Mouse (Mus musculus) C2C12 (cell line): ENCODE data around the gene Bard1. TPM values are rescaled to one million over a fixed set of nuclear protein-coding genes. Genes with fewer than 3 reads are reported as not detected.
A peak's percentile ranks its signal among the peaks of the same experiment; 100 is the strongest.

Source experiments
- H3K27me3 ChIP-seq: one replicate; pipeline ENCODE4 v1.6.1; 2011; ENCODE audit not compliant: control insufficient read depth, insufficient read depth, insufficient read length
- H3K36me3 ChIP-seq: one replicate; pipeline ENCODE4 v1.6.1; 2011; ENCODE audit not compliant: control insufficient read depth, insufficient read depth
- H3K4me3 ChIP-seq: one replicate; pipeline ENCODE4 v1.5.1; 2011; ENCODE audit warnings: mild to moderate bottlenecking, control low read depth; ENCODE audit not compliant: poor library complexity, insufficient read depth, severe bottlenecking
- H3K79me2 ChIP-seq: one replicate; pipeline ENCODE4 v1.6.1; 2011; ENCODE audit not compliant: control insufficient read depth, insufficient read depth
- H3K79me3 ChIP-seq: one replicate; pipeline ENCODE4 v1.6.1; 2011; ENCODE audit warnings: low read depth, control low read depth
- H3ac ChIP-seq: one replicate; pipeline ENCODE3; 2011; ENCODE audit warnings: low read depth; ENCODE audit not compliant: control insufficient read depth, insufficient read length
- CEBPB ChIP-seq: IDR thresholded peaks from one replicate; pipeline ENCODE4 v1.6.1; 2011; ENCODE audit warnings: low read depth, mild to moderate bottlenecking, control low read depth, moderate library complexity
- CTCF ChIP-seq: IDR thresholded peaks from one replicate; pipeline ENCODE4 v1.5.1; 2011; ENCODE audit not compliant: control insufficient read depth, insufficient read depth, insufficient read length
- FOSL1 ChIP-seq: IDR thresholded peaks from one replicate; pipeline ENCODE4 v1.8.0; 2011; ENCODE audit warnings: mild to moderate bottlenecking, low read length; ENCODE audit not compliant: poor library complexity, insufficient read depth, severe bottlenecking
- MAX ChIP-seq: IDR thresholded peaks from one replicate; pipeline ENCODE4 v1.6.1; 2011; ENCODE audit warnings: mild to moderate bottlenecking, control low read depth
- MYOD1 ChIP-seq: IDR thresholded peaks from one replicate; pipeline ENCODE4 v1.6.1; 2011; ENCODE audit warnings: low read depth; ENCODE audit not compliant: control insufficient read depth, insufficient read length
- MYOG ChIP-seq: IDR thresholded peaks from one replicate; pipeline ENCODE4 v1.6.1; 2011; ENCODE audit not compliant: control insufficient read depth, insufficient read length; ENCODE audit errors: extremely low read depth
- USF1 ChIP-seq: IDR thresholded peaks from one replicate; pipeline ENCODE4 v1.6.1; 2011; ENCODE audit warnings: low read depth, mild to moderate bottlenecking, control low read depth, moderate library complexity
- polyA plus RNA-seq: library from polyadenylated mRNA; unstranded; fragments of >200 nt; fragmentation: generic; extraction: Trizol; gene quantifications from one replicate; pipeline ENCODE4 v1.2.1, GENCODE M21; 2012; ENCODE audit warnings: missing spikeins

Gene Bard1
- polyA plus RNA-seq, 1 experiment = 5.8 TPM

DNA sequence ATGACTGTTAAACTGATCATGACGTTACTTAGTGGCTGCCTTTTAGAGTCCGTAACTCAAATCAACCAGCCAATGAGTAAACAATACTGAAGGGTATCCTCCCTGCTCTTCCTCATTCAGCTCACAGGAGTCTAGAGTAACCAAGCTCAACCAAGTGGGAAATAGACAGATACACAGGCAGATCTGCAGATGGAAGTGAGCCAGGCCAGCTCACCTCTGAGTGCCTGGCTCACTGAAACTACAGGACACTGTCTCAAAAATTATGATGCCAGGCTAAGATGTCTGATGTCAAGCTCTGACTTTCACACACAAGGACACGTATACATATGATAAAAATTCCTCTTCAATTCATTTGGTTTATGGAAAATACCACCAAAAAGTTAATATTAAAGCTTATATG, 59.0 kb downstream of the Bard1 start:
- Histone ChIP-seq H3K27me3 (no peaks in the 10 kb centered on the region), H3K79me3 (no peaks in the 10 kb centered on the region), H3K36me3 (peaks cover 59% of the 10 kb centered on the region), H3K4me3 (no peak overlapping the region), H3K79me2 (no peaks in the 10 kb centered on the region), H3ac (no peak overlapping the region)
- TF ChIP-seq USF1 (no peak), MAX (no peak), CEBPB (no peak), MYOG (no peak), CTCF (no peak), MYOD1 (no peak), FOSL1 (no peak)

DNA sequence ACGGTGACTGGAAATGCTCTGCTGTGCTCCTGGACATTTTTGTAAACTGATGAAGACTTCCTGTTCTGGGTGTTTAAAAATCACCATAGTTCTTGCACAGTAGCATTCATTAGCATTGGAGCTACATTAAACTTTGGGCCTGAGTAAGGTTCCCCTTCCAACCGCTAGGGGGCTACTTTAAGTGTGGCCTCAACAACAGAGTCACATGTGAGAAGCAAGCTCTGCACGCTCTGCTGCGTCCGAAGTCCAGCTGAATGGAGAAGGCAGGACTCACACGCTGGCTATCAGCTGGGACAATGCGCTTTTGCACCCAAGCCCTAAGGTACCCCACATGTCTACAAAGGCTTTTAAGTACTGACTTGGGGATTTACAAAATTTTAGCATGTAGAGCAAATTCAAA, 65.9 kb downstream of the Bard1 start:
- H3K79me2 ChIP-seq = no peaks in the 10 kb centered on the region
- TF ChIP-seq CTCF = no peak
- no peak for TF ChIP-seq MYOD1
- no peak for TF ChIP-seq MAX
- TF ChIP-seq USF1 = no peak
- no peak for TF ChIP-seq CEBPB
- no peak for TF ChIP-seq FOSL1
- no peak for TF ChIP-seq MYOG
- peaks cover 57% of the 10 kb centered on the region for H3K36me3 ChIP-seq
- H3K79me3 ChIP-seq = no peaks in the 10 kb centered on the region
- no peaks in the 10 kb centered on the region for H3K27me3 ChIP-seq
- no peak overlapping the region for H3ac ChIP-seq
- H3K4me3 ChIP-seq = no peak overlapping the region

DNA sequence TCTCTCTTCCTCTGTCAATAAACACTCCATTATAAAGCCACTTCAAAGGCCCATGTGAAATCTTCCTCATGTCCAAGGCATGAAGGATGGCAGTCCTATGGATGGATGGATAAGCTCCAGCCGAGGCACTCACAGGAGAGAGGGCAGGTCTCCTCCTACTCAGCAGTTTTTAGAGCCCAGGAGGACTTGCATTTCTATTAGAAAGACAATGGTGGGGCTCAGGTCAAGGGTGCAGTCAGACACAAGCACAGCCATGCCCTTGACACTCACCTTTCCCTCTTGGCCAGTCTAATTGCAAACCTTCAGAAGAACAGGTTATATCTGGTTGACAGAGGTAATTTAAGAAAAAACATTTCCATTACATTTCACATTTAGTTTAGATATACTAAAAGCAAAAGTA, 67.4 kb downstream of the Bard1 start:
- no peak overlapping the region for H3ac ChIP-seq
- peaks cover 52% of the 10 kb centered on the region for H3K36me3 ChIP-seq
- TF ChIP-seq CEBPB (no peak), MYOD1 (no peak), USF1 (no peak), MAX (no peak)
- no peaks in the 10 kb centered on the region for H3K79me3 ChIP-seq
- no peak overlapping the region for H3K4me3 ChIP-seq
- no peaks in the 10 kb centered on the region for H3K27me3 ChIP-seq
- no peaks in the 10 kb centered on the region for H3K79me2 ChIP-seq

DNA sequence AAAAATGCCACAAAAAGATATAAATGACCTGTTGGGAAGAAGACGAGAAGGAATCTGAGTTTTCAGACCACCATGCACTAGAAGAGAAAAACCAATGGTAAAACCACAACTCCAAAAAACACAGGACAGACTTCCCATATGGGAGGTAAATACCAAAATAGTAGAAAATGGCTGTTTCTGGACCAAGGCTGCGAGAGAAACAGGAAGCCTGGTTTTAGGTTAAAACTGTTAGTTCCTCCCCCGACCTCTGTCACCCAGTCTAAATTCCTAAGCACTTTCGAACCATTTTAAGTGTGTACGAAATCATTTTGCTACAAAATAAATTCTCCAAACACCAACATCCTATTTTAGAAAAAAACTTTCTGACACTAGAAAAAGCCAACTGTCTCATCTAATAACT, 80.2 kb downstream of the Bard1 start:
- H3K27me3 ChIP-seq = no peaks in the 10 kb centered on the region
- H3K79me2 ChIP-seq = no peaks in the 10 kb centered on the region
- TF ChIP-seq MAX (no peak), MYOG (no peak)
- peaks cover 16% of the 10 kb centered on the region for H3K36me3 ChIP-seq
- H3K4me3 ChIP-seq = no peak overlapping the region
- no peak overlapping the region for H3ac ChIP-seq
- H3K79me3 ChIP-seq = no peaks in the 10 kb centered on the region

DNA sequence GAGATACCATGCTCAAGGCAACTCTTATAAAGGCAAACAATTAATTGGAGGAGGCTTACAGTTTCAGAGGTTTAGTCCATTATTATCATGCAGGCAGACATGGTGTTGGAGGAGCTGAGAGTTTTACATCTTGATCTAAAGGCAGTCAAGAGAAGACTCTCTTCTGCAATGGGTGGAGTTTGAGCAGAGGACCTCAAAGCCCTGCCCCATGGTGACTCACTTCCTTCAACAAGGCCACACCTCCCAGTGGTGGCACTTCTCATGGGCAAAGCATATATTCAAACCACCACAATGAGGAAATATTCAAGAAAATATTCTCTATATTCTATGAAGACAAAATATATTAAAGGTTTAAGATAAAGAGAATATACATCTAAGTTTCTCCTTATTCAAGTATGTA, 88.6 kb downstream of the Bard1 start:
- no peak overlapping the region for H3K4me3 ChIP-seq
- no peaks in the 10 kb centered on the region for H3K27me3 ChIP-seq
- no peaks in the 10 kb centered on the region for H3K79me3 ChIP-seq
- no peak overlapping the region for H3ac ChIP-seq
- peaks cover 4% of the 10 kb centered on the region for H3K36me3 ChIP-seq
- no peaks in the 10 kb centered on the region for H3K79me2 ChIP-seq
- TF ChIP-seq USF1 = no peak

DNA sequence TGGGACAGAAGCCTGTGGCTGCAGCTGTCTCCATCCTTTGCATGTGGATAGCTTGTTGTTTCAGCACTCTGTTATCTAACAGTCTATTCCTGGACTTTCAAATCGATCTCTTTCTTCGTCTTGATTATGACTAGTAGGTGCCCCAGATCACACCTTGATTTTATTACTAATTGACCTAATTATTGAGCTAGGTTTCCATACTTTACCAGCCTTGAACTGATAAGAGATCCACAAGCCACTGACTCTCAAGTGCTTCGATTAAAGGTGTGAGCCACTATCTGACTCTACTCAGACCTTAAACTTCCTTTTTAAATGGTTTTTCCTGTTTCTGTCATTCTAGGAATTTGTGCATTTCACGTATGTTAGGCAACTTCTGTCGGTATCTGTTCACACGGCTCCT, 96.9 kb downstream of the Bard1 start:
- H3K79me3 ChIP-seq = no peaks in the 10 kb centered on the region
- no peaks in the 10 kb centered on the region for H3K27me3 ChIP-seq
- H3K4me3 ChIP-seq = no peak overlapping the region
- no peaks in the 10 kb centered on the region for H3K36me3 ChIP-seq
- H3K79me2 ChIP-seq = no peaks in the 10 kb centered on the region
- no peak overlapping the region for H3ac ChIP-seq
- TF ChIP-seq MYOD1 (peak; percentile 26), FOSL1 (no peak)

DNA sequence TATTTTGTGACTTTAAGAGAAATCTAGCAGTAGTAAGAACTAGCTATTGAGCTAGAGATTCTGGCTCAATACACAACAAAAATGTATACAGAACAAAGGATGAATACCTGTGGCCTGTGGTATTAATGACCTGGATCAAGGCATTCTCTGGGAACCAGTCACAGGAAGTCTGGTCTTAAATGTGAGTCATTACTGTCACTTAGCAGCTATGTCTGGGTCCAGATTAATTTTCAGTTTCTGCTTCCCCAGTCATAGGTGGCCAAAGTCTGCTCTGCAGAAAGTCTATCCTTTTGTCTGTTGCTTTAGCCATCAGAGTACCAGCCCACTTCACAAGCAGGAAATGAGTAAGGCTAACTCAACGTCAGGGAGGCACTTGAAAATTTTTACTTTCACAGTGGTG, 98.8 kb downstream of the Bard1 start:
- Histone ChIP-seq H3K79me3 (no peaks in the 10 kb centered on the region), H3K4me3 (no peak overlapping the region), H3K79me2 (no peaks in the 10 kb centered on the region), H3K27me3 (no peaks in the 10 kb centered on the region), H3K36me3 (no peaks in the 10 kb centered on the region), H3ac (no peak overlapping the region)
- no peak for TF ChIP-seq CTCF
- no peak for TF ChIP-seq MYOG
- TF ChIP-seq FOSL1 = peak; percentile 88
- TF ChIP-seq USF1 = no peak
- no peak for TF ChIP-seq MAX
- TF ChIP-seq MYOD1 = peak; percentile 46
- TF ChIP-seq CEBPB = no peak
